Mouse (Mus musculus) layer of hippocampus, adult 8-10 months (tissue): ENCODE data around the gene Xkr7. TPM values are rescaled to one million over a fixed set of nuclear protein-coding genes. Genes with fewer than 3 reads are reported as not detected.

Experiments
- DNase-seq, 2 experiments: peaks; one replicate each; pipeline ENCODE4 v3.0.0; 2022; ENCODE audit warnings: low spot score in 2 of 2
- total RNA-seq, 4 experiments: library from RNA; stranded (reverse); gene quantifications; 2 replicates each; pipeline ENCODE4 v1.2.4; 2022

Gene Xkr7
- total RNA-seq, result 1 to 10 TPM; 1.4 to 2.3 (median 2.0) TPM

DNA sequence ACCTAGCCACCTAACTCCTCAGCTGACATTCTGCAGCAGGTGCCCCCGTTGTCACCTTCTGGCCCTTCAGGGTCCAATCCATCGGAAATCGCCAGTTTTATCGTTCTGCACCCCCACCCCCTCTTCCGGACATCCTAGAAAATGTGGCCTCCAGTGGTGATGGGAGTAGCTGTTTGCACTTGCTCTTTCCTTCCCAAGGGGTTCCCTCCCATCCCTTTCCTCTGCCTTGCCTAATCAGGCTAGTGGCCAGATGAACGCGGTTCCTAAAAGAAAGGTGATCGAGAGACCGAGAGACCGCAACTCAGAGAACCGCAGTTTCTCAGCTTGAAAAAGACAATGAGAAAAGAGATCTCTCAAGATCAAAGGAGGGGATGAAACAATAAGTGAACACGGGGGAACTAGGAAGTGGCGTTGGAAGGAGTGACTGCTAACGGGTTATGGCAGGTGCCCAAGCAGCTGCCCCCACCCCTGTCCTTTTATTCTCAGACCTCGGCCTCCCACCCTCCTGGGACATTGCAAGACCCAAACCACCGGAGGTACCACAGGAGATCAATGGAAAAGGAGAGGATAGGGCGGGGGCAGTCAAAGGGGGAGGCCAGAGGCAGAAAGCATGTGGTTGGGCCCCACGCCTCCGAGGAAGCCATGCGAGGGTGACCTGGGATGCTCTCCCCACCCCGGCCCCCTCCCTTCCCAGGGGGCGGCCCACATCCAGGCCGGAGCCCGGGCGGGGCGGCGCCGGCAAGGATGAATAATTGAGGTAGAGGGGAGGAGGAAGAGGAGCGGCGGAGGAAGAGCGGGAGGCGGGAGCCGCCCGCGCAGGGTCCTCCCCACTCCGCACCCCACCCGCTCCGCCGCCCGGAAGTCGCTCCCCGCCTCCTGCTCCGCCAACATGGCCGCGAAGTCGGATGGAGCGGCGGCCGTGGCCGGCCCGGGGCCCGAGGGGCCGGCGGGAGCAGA is at the start of gene Xkr7:
Gene Xkr7 (plus strand): TSS at position 727 of the 957 bp plus-strand sequence.
- DNase-seq, result no peak

DNA sequence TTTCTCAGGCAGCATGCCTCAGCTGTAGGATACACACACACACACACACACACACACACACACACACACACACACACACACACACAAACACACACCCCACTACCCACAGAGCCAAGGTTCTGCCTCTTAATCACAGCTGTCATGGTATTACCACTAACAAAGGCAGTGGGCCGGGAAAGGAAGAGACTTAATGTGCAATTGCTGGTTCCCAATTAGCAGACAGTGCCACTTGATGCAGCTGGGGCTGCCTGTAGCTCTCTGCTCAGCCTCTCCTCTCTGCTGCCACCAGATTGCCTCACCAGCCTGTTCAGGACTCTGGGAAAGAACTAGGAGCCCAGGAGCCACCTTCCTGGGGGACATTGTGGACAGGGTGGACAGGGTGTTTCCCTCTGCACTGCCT is 46.1 kb upstream of the Xkr7 start:
- peak; percentile 8 to 17 for DNase-seq

DNA sequence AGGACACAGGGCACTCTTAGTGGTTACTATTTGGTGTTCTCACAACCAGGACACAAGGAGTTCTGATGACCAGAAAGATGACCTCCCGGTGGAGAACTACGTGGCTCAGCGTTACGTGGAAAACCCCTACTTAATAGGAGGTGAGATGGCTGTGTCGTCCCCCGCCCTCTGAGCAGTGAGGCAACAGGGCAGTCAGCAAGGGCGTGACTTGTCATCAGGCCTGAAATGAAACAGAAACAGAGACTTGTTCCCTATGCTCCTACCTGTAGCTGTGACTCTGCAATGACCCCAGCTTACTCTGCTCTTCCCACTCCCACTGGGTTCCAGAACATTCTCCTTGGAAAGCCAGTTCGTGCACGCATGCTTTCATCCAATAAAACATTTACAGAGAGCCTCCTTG is 40.1 kb upstream of the Xkr7 start:
- no peak for DNase-seq

DNA sequence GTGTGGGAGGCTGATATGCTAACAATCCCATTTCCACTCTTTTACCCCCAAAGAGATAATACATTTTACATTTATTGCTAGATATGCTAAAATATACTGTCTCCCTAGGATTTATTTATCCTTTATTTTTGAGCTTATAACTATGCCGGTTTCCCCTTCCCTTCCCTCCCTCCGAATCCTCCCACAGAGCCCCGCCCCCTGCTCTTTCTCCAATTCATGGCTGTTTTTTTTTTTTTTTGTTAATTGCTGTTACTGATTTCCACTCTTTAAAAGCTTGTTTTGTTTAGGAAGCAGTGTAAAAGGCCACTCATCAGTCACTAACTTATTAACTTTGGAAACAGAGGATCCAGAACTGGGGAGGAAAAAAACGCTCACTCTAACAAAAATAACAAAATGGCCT is 34.6 kb upstream of the Xkr7 start:
- no peak for DNase-seq

DNA sequence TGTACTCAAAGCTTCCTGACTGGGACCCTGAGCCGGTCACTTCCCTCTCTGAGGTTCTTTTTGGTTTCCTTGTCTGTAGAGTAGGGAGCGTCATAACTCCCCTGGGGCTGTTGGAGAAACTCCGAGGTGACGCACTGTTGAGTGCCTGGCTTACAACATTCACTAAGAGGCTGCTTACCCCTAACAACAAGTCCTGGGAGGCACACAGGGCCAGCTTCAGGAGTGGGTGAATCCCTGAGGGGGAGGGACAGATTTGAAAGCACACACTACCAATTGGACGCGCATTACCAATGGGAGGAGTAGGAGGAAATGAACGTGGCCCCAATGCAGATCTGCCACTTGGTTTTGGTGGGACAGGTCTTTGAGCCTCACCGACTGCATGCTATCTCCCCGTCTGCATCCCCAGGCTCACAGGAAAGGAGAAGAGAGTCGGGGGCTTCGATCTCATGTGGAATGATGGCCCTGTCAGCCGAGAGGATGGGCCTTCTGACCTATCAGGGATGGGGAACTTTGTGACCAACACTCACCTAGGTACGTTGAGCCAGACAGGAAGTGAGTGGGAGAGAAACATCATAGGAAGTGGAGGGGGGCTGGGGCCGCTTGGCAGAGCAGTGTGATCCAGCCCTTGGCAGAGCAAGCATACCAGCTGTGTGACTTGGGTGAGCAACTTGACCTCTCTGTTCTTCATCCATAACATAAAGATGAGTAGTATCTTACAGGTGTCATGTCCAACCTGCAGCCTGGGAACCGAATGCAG is 29.0 kb upstream of the Xkr7 start:
- no peak for DNase-seq

DNA sequence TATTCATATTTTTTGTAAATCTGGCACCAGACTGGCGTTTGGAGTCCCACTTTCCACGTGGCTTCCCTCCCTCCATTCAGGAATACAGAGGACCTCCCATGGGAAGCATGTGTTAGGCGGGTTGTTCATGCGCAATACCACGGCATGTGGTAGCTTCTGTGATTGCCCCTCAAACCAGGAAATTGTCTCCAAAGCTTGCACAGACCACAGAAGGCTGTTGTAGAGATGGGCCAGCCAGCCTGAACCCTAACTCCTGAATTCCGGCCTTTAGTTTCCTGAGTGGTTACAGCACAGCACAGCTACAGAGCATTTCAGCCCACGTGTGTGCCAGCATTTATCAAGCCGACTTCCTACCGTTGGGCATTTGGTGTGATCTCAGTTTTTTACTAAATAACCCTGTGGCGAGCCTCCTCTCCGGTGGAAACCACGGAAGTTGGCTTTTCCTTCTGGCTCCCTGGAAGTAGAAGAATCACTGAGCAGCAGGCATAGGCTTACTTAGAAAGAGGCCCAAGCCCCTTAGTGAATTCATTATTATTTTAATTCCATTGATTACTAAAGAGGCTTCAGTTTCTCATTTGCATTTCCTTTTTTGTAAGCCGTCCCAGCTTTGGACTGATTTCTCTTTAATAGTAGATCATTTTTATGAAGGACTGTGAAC is 27.8 kb upstream of the Xkr7 start:
- no peak for DNase-seq

DNA sequence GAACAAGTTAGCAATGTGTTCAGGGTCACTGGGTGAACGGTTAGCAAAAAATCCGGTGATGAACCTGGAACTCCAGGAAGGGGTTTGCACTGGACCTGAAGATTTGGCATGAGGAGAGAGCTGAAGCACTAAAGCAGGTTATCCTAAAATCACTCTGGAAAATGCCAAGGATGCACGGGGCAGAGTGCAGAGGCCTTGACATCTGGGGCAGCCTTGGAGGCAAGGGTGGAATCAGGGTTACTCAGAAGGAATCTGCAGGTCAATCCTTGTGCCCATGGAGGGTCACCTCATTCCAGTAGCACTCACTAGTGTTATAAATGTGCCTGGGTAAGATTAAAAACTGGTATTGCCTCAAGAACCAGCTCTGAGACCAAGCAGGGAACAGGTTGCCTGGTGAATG is 25.7 kb upstream of the Xkr7 start:
- no peak for DNase-seq

DNA sequence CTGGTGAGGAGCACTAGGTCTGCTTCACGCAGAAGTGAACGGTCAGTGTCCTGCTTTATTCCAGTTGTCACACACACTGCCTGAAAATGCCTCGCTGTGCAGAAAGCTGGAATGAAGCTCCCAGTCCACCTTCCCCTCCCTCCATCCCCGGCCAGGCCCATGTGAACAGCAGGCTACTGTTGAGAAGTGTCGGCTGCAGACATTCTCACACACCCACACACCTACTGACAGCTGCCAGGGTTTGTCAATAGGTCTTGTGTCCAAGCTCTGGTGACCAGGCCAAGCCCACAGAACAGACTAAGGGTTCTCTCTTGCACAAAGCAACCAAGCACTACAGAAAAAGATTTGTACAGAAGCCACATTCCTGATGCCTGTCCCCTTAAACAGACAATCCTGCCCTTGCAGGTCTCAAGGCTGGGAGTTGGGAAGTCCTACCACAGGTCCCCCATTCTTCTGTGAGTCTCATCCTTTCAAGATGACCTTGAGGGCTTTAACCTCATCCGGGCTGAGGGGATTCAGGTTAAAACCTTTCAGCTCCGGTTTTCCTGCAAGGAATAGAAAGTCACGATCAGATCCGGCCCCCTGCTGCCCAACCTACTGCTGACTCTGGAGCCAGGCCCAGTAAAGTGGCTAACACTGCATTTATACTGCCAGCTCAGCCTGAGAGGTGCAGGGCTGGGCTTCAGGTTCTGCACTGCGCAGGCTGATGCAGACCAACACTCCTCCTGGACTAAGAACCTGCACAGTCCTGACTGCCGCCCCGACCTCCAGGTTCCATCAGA is 22.3 kb upstream of the Xkr7 start:
- no peak for DNase-seq

DNA sequence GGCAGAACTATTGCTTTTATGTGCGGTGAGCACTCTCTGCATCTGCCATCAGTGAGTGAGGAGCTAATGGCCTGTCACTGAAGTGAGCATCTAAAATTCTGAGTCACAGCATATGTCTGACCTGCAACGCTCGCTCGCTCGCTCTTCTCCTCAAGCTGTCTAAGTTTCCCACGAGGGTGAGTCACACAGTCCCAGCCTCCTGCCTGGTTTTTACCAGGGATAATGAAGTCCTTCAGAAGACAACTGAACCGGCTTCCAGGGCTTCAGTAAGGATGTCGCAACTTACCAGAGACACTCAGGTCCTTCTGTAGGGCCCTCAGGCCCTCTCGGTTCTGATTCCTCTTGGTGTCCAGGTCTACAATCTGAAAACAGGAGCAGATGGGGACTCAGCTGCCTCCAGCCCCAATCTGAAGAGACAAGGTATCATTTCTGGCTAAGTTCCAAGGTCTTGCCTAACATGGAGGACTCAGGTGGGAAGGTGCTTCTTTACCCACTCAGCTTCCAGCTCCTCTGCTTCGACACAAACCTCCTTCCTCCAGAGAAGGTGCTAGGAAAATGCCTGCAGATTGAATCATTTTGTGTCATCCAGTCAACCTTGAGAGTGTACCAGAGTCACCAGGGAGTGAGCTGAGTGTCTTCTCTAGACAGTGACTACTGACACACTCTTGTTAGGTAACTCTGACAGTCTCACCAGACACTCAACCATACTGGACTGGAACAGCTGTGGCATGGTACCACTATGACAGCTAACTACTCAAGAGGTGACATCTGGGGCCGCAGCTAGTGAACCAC is 17.7 kb upstream of the Xkr7 start:
- peak; percentile 24 to 38 for DNase-seq

DNA sequence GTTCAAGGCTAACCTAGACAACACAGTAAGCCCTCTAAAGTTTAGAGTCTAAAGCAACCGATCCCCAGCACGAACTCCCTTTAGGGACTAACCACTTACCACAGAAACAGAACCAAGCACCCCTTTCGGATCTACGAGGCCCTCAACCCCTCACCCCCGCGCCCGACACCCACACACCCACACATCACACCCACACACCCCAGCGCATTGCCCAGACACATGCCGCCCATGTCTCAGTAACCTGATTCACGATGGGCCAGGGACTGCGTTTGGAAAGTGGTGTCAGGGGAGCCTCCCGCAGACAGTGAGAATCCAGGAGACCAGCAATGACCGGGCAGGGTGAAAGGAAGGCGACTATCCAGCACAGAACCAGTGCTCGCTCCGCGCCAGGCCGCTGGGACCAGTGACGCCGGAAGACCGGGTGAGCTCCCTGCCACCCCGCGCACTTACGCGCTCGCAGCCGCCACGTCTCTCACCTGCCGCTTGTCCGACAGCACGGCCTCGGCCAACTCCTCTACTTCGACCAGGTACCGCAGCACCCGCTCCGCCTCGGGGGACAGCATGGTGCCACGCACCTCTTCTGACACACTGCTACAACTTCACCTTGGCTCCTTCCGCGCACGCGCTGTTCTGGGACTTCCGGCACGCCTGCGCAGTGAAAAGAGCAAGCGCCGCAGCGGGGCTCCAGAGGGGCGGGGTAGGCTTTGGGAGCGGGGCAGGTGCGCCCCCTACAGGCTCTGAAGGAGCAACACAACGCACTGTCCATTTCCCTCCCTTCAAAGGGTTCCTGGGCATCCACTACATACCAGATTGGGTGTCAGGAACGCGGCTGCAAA is 16.7 kb upstream of the Xkr7 start, which contains the start of gene Pdrg1:
Gene Pdrg1 (minus strand): TSS at position 670 of the 836 bp plus-strand sequence.
- DNase-seq, result peak; percentile 87 to 94

DNA sequence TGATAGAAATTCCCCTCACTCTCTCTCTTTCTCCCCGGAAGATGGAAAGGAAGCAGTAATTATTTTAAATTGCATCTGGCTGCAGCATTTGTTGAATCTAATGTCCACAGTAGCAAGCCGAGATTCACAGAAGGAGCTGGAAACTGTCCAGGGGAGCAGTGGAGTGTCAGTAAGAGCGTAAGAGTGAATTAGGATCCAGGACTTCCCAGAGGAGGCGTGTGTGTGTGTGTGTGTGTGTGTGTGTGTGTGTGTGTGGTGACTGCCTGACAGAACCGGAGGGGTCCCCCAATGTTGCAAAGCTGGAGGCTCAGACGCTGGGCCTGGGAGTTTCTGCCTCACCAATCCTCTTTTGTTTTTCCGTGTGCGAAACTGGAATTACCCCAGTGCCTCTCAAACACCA is 15.8 kb upstream of the Xkr7 start:
- no peak for DNase-seq

DNA sequence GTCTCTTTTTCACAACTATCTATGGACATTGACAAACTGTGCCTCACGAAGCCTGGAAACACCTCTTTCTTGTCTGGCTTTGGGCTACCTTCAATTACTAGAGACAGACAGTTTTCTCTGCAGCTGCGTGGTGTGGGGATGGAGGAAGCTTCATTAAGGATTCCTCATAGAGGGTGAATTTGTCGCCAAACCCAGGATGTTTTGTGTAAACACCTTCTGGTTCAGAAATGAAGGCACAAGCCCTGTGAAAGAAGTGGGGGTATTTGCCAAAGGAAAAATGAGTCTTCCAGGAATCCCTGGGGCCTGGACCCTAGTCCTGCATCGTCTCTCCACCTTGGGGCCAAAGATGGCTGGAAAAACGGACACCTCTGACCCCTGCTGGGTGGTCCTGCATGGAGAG is 14.9 kb upstream of the Xkr7 start:
- no peak for DNase-seq

DNA sequence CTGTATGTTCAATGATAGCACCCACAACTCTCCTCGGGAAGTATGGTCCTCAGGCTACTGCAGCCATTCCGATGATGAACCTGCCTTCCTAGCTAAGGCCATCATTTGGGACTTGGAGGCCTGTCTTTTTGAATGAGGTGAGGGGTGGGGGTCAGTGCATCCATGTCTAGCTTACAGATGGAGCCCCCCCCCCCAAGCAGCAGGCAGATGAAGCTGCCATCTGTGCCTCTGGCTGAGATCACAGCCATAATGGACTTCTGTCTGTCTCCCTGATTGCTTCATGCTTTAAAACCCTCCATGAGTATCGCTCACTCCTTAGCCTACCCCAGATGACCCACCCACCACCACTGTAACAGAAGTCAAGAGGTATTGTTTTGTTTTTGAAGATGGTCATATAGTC is 12.3 kb upstream of the Xkr7 start:
- DNase-seq, result no peak

DNA sequence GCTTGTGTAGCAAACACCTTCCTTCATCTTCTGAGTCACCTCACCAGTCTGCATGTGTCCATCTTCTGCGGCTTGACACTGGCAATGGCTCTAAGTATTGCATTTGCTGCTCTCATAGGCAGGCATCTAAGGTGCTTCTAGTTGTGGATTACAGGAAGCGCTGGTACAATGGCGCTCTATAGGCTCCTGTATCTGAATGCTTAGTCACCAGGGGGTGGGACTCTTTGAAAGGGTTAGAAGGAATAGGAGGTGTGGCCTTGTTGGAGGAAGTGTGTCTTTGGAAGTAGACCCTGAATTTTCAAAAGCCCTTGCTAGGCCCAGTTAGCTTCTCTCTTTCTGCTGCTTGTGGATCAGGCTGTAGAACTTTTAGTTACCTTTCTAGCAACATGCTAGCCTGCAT is 10.5 kb upstream of the Xkr7 start:
- DNase-seq, result no peak

DNA sequence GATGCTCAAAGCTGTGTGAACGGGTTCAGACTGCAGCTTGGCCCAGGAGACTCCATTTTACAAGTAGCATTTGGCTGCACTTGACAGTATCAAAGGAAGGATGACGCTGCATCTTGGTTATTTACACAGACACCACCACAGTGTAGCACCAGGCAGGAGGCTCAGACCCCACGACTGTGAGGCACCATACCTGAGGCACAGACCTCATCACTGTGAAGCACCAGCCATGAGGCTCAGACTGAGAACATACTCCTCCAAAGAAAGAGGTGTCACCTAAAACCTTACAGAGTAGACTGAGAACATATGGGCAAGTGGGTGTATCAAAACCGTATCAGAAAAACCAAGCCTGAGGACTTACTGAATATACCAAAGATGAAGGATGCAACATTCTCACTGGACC is 8.8 kb upstream of the Xkr7 start:
- DNase-seq, result no peak

DNA sequence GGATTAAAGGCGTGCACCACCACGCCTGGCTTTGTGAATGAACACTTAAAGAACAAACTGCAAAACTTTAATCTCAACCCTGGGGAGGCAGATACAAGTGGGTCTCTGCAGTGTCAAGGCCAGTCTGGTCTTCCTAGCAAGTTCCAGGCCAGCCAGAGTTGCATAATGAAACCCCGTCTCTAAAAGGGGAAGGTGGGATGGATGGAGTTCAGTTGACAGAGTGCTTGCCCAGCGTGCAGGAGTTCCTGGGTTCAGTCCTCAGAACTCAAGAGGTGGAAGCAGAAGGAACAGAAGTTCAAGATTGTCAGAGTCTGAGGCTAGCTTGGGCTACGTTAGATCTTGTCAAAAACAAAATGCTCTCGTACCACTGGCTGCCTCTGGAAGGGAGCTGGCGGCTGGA is 5.6 kb upstream of the Xkr7 start:
- DNase-seq, result no peak

DNA sequence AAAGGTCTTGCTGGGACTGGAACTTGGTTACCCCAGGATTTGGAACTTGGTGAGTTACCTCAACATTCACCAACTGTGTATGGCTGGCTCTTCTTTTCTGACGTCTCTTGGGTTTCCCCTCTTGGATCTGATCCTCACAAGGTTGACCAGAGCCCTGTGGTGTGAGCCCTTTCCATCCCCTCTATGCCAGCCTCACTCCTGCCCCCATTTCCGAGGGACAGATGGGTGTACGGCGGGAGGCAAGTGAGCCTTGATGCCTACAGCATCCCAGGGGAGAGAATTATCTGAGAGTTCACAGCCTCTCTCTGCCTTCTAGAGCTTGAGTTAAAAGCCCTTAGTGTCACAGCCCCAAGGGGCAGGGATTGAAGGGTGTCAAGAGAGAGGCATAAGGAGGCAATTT is 4.2 kb upstream of the Xkr7 start:
- no peak for DNase-seq

DNA sequence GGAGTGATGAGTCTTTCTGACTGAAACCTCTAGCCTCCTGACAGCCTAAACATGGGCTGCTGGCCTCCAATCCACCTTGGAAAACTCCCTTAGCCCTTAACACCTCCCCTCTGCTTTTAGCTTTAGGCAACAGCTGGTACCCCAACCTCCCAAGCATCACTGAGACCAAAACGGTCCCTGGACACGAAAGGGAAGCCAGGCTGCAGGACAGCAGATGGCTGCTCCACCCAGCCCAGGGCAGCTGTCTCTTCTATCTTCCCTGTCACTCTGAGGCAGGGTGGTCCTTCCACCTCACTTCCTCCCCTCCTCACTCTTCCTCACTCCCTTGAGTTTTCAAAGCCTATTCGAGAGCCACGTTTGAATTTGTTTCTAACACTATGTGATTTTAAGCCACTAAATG is 1.2 kb upstream of the Xkr7 start:
- no peak for DNase-seq

DNA sequence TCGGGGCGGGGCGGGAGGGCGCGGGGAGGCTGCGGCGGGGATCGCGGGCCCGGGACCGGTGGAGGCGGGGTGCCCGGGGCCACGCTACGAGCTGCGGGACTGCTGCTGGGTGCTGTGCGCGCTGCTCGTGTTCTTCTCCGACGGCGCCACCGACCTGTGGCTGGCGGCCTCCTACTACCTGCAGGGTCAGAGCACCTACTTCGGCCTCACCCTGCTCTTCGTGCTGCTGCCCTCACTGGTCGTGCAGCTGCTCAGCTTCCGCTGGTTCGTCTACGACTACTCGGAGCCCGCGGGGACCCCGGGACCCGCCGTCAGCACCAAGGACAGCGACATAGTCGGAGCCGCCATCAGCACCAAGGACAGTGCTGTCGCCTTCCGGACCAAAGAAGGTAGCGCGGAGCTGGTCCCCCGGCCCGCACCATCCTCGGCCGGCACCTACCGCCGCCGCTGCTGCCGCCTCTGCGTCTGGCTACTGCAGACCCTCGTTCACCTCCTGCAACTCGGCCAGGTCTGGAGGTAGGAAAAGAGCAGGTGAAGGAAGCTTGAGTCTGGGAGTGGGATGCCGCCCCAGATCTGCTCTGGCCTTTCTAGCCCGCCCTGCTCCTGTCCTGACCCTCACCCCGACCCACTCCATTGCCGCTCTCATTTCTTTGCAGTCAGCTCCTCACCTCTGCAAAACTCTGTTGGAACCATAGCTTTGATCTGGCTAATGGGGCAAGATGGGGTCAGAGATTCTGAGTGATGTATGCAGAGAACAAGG is 611 bp downstream of the Xkr7 start:
- DNase-seq, result peak in 1 of 2 experiments; percentile 33
